In genomic region chr7:128553105-128553705, GRCm38 (mm10) we compare ENCODE assay signal across 15 mouse cellular contexts. TPM values are rescaled to one million over a fixed set of nuclear protein-coding genes. Genes with fewer than 3 reads are reported as not detected.
DNase-seq lines count a peak whose midpoint lies in the region; ATAC-seq and TF ChIP-seq lines count a peak whose summit lies in the region.
"Had no signal": no experiment of that assay in that cellular context is flagged by ENCODE, and none has a peak within 500 bp of the region (broad histone marks: within the 10 kb centered on the region; RNA-seq: fewer than 3 reads in every experiment).

No protein-coding gene starts in this region.

- DNase-seq in lung, postnatal 0 days (ENCODE audit: low spot score), result peak; percentile 60
- DNase-seq in lung, postnatal 10 days, result no peak
- DNase-seq in NIH3T3 (ENCODE audit: low read depth), result peak; percentile 76
- DNase-seq in layer of hippocampus, postnatal 25 days (ENCODE audit: extremely low spot score in 1 of 2, low spot score in 1 of 2), result no peak
- DNase-seq in frontal cortex, adult 2 months (ENCODE audit: extremely low spot score in 1 of 2, low spot score in 1 of 2), result no peak
- DNase-seq: cerebellum, postnatal 10 days; kidney, adult 9 months; lung, postnatal 4 days; thymus, postnatal 36 days had no signal

- no peak for TF ChIP-seq POLR2A in embryonic fibroblast, embryonic 13.5 days (IDR thresholded peaks at IDR 0.05; ENCODE audit: low read depth, low read length)

- no peaks in the 10 kb centered on the region for H3K9me3 ChIP-seq in lung, postnatal 0 days (ENCODE audit: low read length)
- H3K9me3 ChIP-seq in stomach, embryonic 15.5 days, result no peaks in the 10 kb centered on the region
- H3K9me3 ChIP-seq: limb, embryonic 15.5 days had no signal

- H3K36me3 ChIP-seq in lung, postnatal 0 days (ENCODE audit: insufficient read depth, low read length), result no peaks in the 10 kb centered on the region
- peaks cover 2% of the 10 kb centered on the region; the same call in 1 of the 2 replicates for H3K36me3 ChIP-seq in stomach, embryonic 15.5 days

- TF ChIP-seq CTCF in lung, postnatal 0 days (IDR thresholded peaks at IDR 0.05), result no peak
- TF ChIP-seq CTCF in embryonic fibroblast, embryonic 13.5 days (IDR thresholded peaks at IDR 0.05; ENCODE audit: borderline replicate concordance, insufficient read depth, low read length), result no peak

- no peak overlapping the region for H3K27ac ChIP-seq in lung, postnatal 0 days (ENCODE audit: low read length)
- H3K27ac ChIP-seq in embryonic fibroblast, embryonic 13.5 days (ENCODE audit: insufficient read depth, low read length), result peak overlapping the region; percentile 63; the same call in 1 of the 2 replicates
- peak overlapping the region; percentile 53; the same call in 1 of the 2 replicates for H3K27ac ChIP-seq in stomach, embryonic 15.5 days
- H3K27ac ChIP-seq: limb, embryonic 15.5 days had no signal

- 43% methylated on average over 3 of the region's 3 CpGs for WGBS in lung, postnatal 0 days
- 17% methylated on average over 3 of the region's 3 CpGs for WGBS in stomach, embryonic 15.5 days

- H3K4me3 ChIP-seq in lung, postnatal 0 days (ENCODE audit: low read depth, low read length), result no peak overlapping the region
- no peak overlapping the region for H3K4me3 ChIP-seq in embryonic fibroblast, embryonic 13.5 days (ENCODE audit: insufficient read depth, low read length)
- no peak overlapping the region for H3K4me3 ChIP-seq in stomach, embryonic 15.5 days (replicated peaks)
- H3K4me3 ChIP-seq: erythroblast, embryonic 14.5 days; heart, embryonic 12.5 days; limb, embryonic 15.5 days had no signal

- H3K27me3 ChIP-seq in lung, postnatal 0 days (replicated peaks; ENCODE audit: insufficient read depth, low read length), result no peaks in the 10 kb centered on the region
- H3K27me3 ChIP-seq in stomach, embryonic 15.5 days (replicated peaks), result no peaks in the 10 kb centered on the region
- H3K27me3 ChIP-seq: heart, embryonic 12.5 days; limb, embryonic 15.5 days had no signal

- no peak for TF ChIP-seq EP300 in lung, postnatal 0 days (IDR thresholded peaks at IDR 0.05)

- ATAC-seq in lung, postnatal 0 days, result peak; percentile 72
- peak; percentile 79; the same call in 1 of the 2 replicates for ATAC-seq in stomach, embryonic 15.5 days (ENCODE audit: insufficient read depth, low FRiP score, low read depth)
- ATAC-seq: hindbrain, embryonic 16.5 days had no signal

- H3K9ac ChIP-seq in lung, postnatal 0 days (replicated peaks; ENCODE audit: low read depth), result no peak overlapping the region
- no peak overlapping the region for H3K9ac ChIP-seq in stomach, embryonic 15.5 days
- H3K9ac ChIP-seq: heart, embryonic 12.5 days; limb, embryonic 15.5 days had no signal

- 0 out of 2 replicates have a peak, but pooled peaks cover 4% of the 10 kb centered on the region for H3K4me1 ChIP-seq in lung, postnatal 0 days (ENCODE audit: insufficient read depth, low read depth, low read length)
- H3K4me1 ChIP-seq in embryonic fibroblast, embryonic 13.5 days (ENCODE audit: control insufficient read depth, insufficient read depth, low read length), result peaks cover 34% of the 10 kb centered on the region
- peaks cover 7% of the 10 kb centered on the region; the same call in 1 of the 2 replicates for H3K4me1 ChIP-seq in stomach, embryonic 15.5 days

- no peak overlapping the region for H3K4me2 ChIP-seq in lung, postnatal 0 days (replicated peaks; ENCODE audit: low read depth, low read length)
- no peak overlapping the region for H3K4me2 ChIP-seq in stomach, embryonic 15.5 days
- H3K4me2 ChIP-seq: heart, embryonic 12.5 days; limb, embryonic 15.5 days had no signal

RNA-seq across cellular contexts. Expression of gene Bag3, which starts 29.8 kb away (rescaled TPM):
- 20.3 and 23.7 TPM in 2 replicates for polyA plus RNA-seq in lung, postnatal 0 days (2015; fragmentation: Nextera tagmentation; extraction: Ambion mirVana)
- 63.4 and 70.8 TPM in 2 replicates for polyA plus RNA-seq in embryonic fibroblast, embryonic 13.5 days (2011; ENCODE audit: insufficient read length, low read depth, missing spikeins)
- 13.4 and 14.7 TPM in 2 replicates for polyA plus RNA-seq in stomach, embryonic 15.5 days (2015; fragmentation: Nextera tagmentation; extraction: Ambion mirVana)
- 1 to 10 TPM; 9.7 TPM for total RNA-seq in layer of hippocampus, postnatal 25 days (2021)
- polyA plus RNA-seq in frontal cortex, adult 2 months (2012; rRNA removed), result 6.3 and 8.0 TPM in 2 replicates

RNA-seq across cellular contexts. Expression of gene Inpp5f, which starts 57.9 kb away (rescaled TPM):
- 10.6 and 10.7 TPM in 2 replicates for polyA plus RNA-seq in lung, postnatal 0 days (2015; fragmentation: Nextera tagmentation; extraction: Ambion mirVana)
- polyA plus RNA-seq in embryonic fibroblast, embryonic 13.5 days (2011; ENCODE audit: insufficient read length, low read depth, missing spikeins), result 24.4 and 27.1 TPM in 2 replicates
- 20.3 and 20.9 TPM in 2 replicates for polyA plus RNA-seq in stomach, embryonic 15.5 days (2015; fragmentation: Nextera tagmentation; extraction: Ambion mirVana)
- total RNA-seq in layer of hippocampus, postnatal 25 days (2021), result 100 to 1,000 TPM; 125 to 129 TPM
- polyA plus RNA-seq in frontal cortex, adult 2 months (2012; rRNA removed), result 61.2 and 65.0 TPM in 2 replicates

Comparison
In these comparisons a context has a peak if more than half of its experiments do, and no peak if none do; other contexts are left out.
1. DNase-seq: peak in lung, postnatal 0 days (single experiment) and NIH3T3 (single experiment); none in lung, postnatal 10 days (single experiment), layer of hippocampus, postnatal 25 days (0 of 2) and frontal cortex, adult 2 months (0 of 2).